Mouse (Mus musculus) neural tube, embryonic 15.5 days (tissue): ENCODE data around the gene Nodal. TPM values are rescaled to one million over a fixed set of nuclear protein-coding genes. Genes with fewer than 3 reads are reported as not detected.
"Not testable (repeated sequence)": the region's sequence is repeated elsewhere in the genome, so short reads cannot be mapped to it uniquely, and the experiment has no call there.

Source experiments
- ATAC-seq: fragments of 200-750 bp; cut with Nextera tagmentation; 2 replicates; pipeline ENCODE4 v1.8.0; 2017; ENCODE audit warnings: mild to moderate bottlenecking, moderate TSS enrichment, moderate library complexity; ENCODE audit not compliant: low FRiP score
- H3K27ac ChIP-seq: fragments of 300-500 bp; sonication (generic); replicated peaks from 2 replicates; pipeline ENCODE4 v1.5.1; 2015; ENCODE audit warnings: mild to moderate bottlenecking, inconsistent platforms
- H3K27me3 ChIP-seq: fragments of 300-500 bp; sonication (generic); replicated peaks from 2 replicates; pipeline ENCODE4 v1.6.1; 2015; ENCODE audit warnings: inconsistent platforms
- H3K36me3 ChIP-seq: fragments of 300-500 bp; sonication (generic); 2 replicates; pipeline ENCODE4 v1.6.1; 2015; ENCODE audit warnings: inconsistent platforms
- H3K4me1 ChIP-seq: fragments of 300-500 bp; sonication (generic); 2 replicates; pipeline ENCODE4 v1.6.1; 2015; ENCODE audit warnings: inconsistent platforms
- H3K4me2 ChIP-seq: fragments of 300-500 bp; sonication (generic); 2 replicates; pipeline ENCODE4 v1.6.1; 2015; ENCODE audit warnings: inconsistent platforms, mild to moderate bottlenecking, moderate library complexity
- H3K4me3 ChIP-seq: fragments of 300-500 bp; sonication (generic); replicated peaks from 2 replicates; pipeline ENCODE4 v1.5.1; 2015; ENCODE audit warnings: mild to moderate bottlenecking, inconsistent platforms
- H3K9ac ChIP-seq: fragments of 300-500 bp; sonication (generic); replicated peaks from 2 replicates; pipeline ENCODE4 v1.6.1; 2015; ENCODE audit warnings: mild to moderate bottlenecking, inconsistent platforms
- H3K9me3 ChIP-seq: fragments of 300-500 bp; sonication (generic); replicated peaks from 2 replicates; pipeline ENCODE4 v1.6.1; 2016; ENCODE audit warnings: inconsistent platforms
- WGBS: fragments of 180-500 bp; shearing (Covaris S2); methylation state at CpG from one replicate; pipeline ENCODE4 v1.1.7; 2015; ENCODE audit warnings: mixed read lengths; 5-methylcytosine and 5-hydroxymethylcytosine counted together
- polyA plus RNA-seq: library from polyadenylated mRNA; unstranded; fragments of >200 nt; fragmentation: Nextera tagmentation; extraction: Ambion mirVana; gene quantifications from 2 replicates; pipeline ENCODE4 v1.2.1, GENCODE M21; 2015

Nodal gene
- polyA plus RNA-seq, 1 experiment from 2014 or later: 0.23 TPM

DNA sequence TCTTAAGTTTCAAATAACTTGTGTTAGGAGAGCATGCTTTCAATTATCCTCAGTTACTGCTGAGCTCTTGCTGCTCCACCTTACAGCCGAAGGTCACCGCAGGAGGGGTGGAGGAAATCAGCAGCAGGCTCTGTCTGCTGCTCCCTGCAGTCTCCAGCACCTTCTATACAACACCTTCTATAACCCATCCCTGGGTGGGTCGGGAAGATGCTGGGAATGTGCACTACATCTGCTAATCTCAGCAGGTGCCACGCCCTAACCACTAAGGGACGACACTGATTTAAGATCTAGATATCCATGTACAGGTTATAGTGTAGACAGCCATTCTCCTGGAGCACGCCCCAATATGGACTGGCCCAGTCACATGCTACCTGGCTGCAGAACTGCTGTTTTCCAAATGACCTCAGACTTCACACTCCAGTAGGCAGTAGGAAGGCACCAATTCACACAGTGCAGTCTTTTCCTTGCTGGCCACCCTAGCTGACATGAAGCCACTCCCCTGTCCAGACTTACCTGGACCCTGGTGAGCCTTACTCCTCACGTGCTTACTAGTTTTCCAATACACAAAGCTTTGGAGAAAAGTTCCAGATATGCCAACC lies 22.5 kb downstream of the Nodal start:
- no peak overlapping the region for H3K4me3 ChIP-seq
- no peaks in the 10 kb centered on the region for H3K36me3 ChIP-seq
- no peak overlapping the region for H3K27ac ChIP-seq
- peaks cover 29% of the 10 kb centered on the region for H3K4me1 ChIP-seq
- no peaks in the 10 kb centered on the region for H3K27me3 ChIP-seq
- H3K4me2 ChIP-seq: no peak overlapping the region
- ATAC-seq: no peak; the same call in 1 of the 2 replicates
- no peak overlapping the region for H3K9ac ChIP-seq
- no peaks in the 10 kb centered on the region for H3K9me3 ChIP-seq
- 97% methylated on average over 7 of the region's 7 CpGs for WGBS

GRCm38 (mm10) chr10:61443456-61443855 lies 25.7 kb downstream of the Nodal start:
- no peak overlapping the region for H3K4me3 ChIP-seq
- H3K27me3 ChIP-seq: no peaks in the 10 kb centered on the region
- ATAC-seq: no peak
- peaks cover 57% of the 10 kb centered on the region for H3K4me1 ChIP-seq
- 0 out of 2 replicates have a peak overlapping the region, but pooled peaks have one; percentile 58 for H3K27ac ChIP-seq
- H3K9me3 ChIP-seq: no peaks in the 10 kb centered on the region
- H3K4me2 ChIP-seq: no peak overlapping the region
- WGBS: 47% methylated on average over 6 of the region's 6 CpGs
- H3K36me3 ChIP-seq: no peaks in the 10 kb centered on the region
- H3K9ac ChIP-seq: no peak overlapping the region

GRCm38 (mm10) chr10:61443876-61444275 lies 26.1 kb downstream of the Nodal start:
- Histone ChIP-seq H3K4me3 (no peak overlapping the region), H3K4me1 (peaks cover 61% of the 10 kb centered on the region), H3K27ac (0 out of 2 replicates have a peak overlapping the region, but pooled peaks have one; percentile 58), H3K4me2 (no peak overlapping the region), H3K9ac (no peak overlapping the region), H3K27me3 (no peaks in the 10 kb centered on the region), H3K9me3 (no peaks in the 10 kb centered on the region), H3K36me3 (no peaks in the 10 kb centered on the region)
- 84% methylated on average over 1 of the region's 1 CpGs for WGBS
- no peak for ATAC-seq

DNA sequence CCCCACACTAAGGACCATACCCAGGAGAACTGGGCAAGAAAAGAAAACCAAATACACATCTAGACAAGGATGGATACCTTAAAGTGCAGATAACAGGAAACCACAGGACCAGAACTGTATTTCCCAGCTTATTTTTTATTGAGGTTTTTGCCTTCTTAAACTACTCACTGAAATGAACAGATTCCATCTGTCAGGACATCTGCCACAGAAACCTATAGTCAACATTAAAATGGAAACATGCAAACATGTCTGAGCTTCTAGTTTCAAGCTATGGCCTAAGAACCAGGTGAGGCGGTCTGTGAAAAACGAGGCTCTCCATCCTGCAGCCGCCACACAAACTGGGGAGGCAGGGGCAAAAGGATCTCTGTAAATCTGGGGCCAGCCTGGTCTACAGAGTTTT lies 27.2 kb downstream of the Nodal start:
- Histone ChIP-seq H3K36me3 (no peaks in the 10 kb centered on the region), H3K4me1 (peaks cover 72% of the 10 kb centered on the region), H3K9ac (no peak overlapping the region), H3K4me3 (no peak overlapping the region), H3K4me2 (no peak overlapping the region), H3K9me3 (no peaks in the 10 kb centered on the region), H3K27me3 (no peaks in the 10 kb centered on the region), H3K27ac (no peak overlapping the region)
- WGBS: 77% methylated on average over 3 of the region's 3 CpGs
- no peak for ATAC-seq

DNA sequence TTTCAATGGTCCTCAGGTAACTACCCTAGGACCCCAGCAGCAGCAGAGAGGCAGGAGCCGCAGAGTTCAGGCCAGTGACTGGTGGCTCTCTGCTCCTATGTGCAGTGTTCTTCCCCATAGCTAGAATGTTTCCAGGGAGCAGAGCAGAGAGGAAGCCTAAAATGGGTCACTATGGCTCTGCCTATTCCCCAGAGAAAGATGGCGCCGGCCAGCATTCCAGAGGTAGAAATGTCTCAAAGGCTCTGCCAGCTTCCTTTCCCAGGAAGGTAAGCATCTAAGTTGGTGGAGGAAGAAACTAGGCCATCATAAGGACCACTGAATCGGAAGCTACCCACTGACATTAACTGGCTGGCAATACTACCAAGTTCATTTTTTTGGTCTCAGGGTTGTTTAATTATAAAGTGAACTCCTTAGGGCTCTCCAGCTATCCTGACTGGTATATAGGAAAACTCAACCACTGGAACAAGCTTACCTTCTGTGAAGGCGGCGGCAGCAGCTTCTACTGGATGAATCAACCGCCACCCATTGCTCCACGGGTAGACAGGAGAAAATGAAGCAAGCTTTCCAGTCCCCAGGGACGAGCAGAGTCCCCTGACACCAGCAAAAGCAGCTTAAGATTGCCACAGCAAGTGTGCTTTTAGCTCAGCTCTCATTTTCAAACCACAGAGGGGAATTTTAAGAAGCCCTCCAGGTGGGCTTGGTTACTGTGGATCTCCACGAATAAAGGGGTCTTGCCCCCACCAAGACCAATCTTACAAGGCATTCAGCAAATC lies 30.0 kb downstream of the Nodal start:
- Histone ChIP-seq H3K4me1 (peaks cover 86% of the 10 kb centered on the region), H3K9ac (0 out of 2 replicates have a peak overlapping the region, but pooled peaks have one; percentile 5), H3K36me3 (no peaks in the 10 kb centered on the region), H3K4me2 (peak overlapping the region; percentile 11; the same call in 1 of the 2 replicates), H3K27ac (peak overlapping the region; percentile 34; the same call in 1 of the 2 replicates), H3K27me3 (no peaks in the 10 kb centered on the region), H3K9me3 (no peaks in the 10 kb centered on the region), H3K4me3 (no peak overlapping the region)
- 74% methylated on average over 10 of the region's 10 CpGs for WGBS
- no peak for ATAC-seq

- 80% methylated on average over 3 of the region's 3 CpGs for WGBS
- Histone ChIP-seq H3K27ac (no peak overlapping the region), H3K9me3 (no peaks in the 10 kb centered on the region), H3K4me3 (no peak overlapping the region), H3K4me1 (peaks cover 75% of the 10 kb centered on the region), H3K27me3 (no peaks in the 10 kb centered on the region), H3K36me3 (no peaks in the 10 kb centered on the region), H3K9ac (no peak overlapping the region), H3K4me2 (0 out of 2 replicates have a peak overlapping the region, but pooled peaks have one; percentile 11)
- ATAC-seq: no peak
Observed at GRCm38 (mm10) chr10:61448834-61449233, 31.1 kb downstream of the Nodal start.

- Histone ChIP-seq H3K4me3 (peak overlapping the region; percentile 100), H3K4me1 (peaks cover 53% of the 10 kb centered on the region), H3K36me3 (no peaks in the 10 kb centered on the region), H3K4me2 (peak overlapping the region; percentile 74), H3K9me3 (no peaks in the 10 kb centered on the region), H3K9ac (peak overlapping the region; percentile 91), H3K27ac (peak overlapping the region; percentile 85), H3K27me3 (no peaks in the 10 kb centered on the region)
- ATAC-seq: no peak
- WGBS: 3% methylated on average over 8 of the region's 8 CpGs
Observed at GRCm38 (mm10) chr10:61451463-61451930, 33.7 kb downstream of the Nodal start.

- ATAC-seq: peak; percentile 64
- peak overlapping the region; percentile 74 for H3K4me2 ChIP-seq
- WGBS: under 1% methylated on average over 53 of the region's 62 CpGs
Observed at GRCm38 (mm10) chr10:61451931-61452617, 34.3 kb downstream of the Nodal start.

GRCm38 (mm10) chr10:61452645-61453044 lies 34.9 kb downstream of the Nodal start, which contains the start of gene Eif4ebp2:
Eif4ebp2 (minus strand) TSS chr10:61452661.
- H3K4me2 ChIP-seq: peak within 1 kb of the TSS; percentile 74
- WGBS: under 1% methylated on average over 33 of the region's 36 CpGs
- no peaks in the 10 kb centered on the region for H3K9me3 ChIP-seq
- peak; percentile 99 for ATAC-seq
- no peaks in the 10 kb centered on the region for H3K36me3 ChIP-seq
- H3K4me1 ChIP-seq: peaks cover 41% of the 10 kb centered on the region
- H3K27ac ChIP-seq: peak within 1 kb of the TSS; percentile 85
- H3K4me3 ChIP-seq: peak within 1 kb of the TSS; percentile 100
- no peaks in the 10 kb centered on the region for H3K27me3 ChIP-seq
- peak within 1 kb of the TSS; percentile 91 for H3K9ac ChIP-seq

More at GRCm38 (mm10) chr10:61451931-61452617, 34.3 kb downstream of the Nodal start:
- Histone ChIP-seq H3K4me3 (peak overlapping the region; percentile 100), H3K27ac (peak overlapping the region; percentile 85), H3K36me3 (no peaks in the 10 kb centered on the region), H3K9ac (peak overlapping the region; percentile 91), H3K9me3 (no peaks in the 10 kb centered on the region), H3K27me3 (no peaks in the 10 kb centered on the region), H3K4me1 (peaks cover 47% of the 10 kb centered on the region)

GRCm38 (mm10) chr10:61453171-61453570 lies 35.4 kb downstream of the Nodal start:
- WGBS: 67% methylated on average over 3 of the region's 3 CpGs
- peak overlapping the region; percentile 74; the same call in 1 of the 2 replicates for H3K4me2 ChIP-seq
- not testable (repeated sequence) for H3K9ac ChIP-seq, H3K27ac ChIP-seq, H3K9me3 ChIP-seq, H3K36me3 ChIP-seq, H3K27me3 ChIP-seq
- peaks cover 36% of the 10 kb centered on the region for H3K4me1 ChIP-seq
- ATAC-seq: peak; percentile 21; the same call in 1 of the 2 replicates
- peak overlapping the region; percentile 100; the same call in 1 of the 2 replicates for H3K4me3 ChIP-seq

DNA sequence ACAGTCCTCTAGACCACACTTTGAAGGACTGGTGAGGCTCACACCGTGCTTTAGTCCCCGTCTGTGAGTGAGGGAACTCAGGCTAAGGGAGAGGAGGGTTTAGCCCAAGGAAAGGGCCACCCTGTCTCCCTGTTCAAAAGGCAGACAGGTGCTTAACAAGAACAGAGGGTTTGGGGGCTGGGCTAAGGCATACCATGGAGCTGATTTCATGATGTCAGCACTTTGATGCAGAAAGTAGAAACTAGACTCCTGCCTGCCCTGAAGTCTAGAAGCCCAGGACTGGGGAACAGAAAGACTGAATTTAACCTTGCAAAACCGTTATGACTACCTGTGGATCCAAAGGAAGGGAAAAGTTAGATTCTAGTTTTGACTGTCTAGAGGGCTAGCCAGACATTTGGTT lies 39.4 kb downstream of the Nodal start:
- no peak for ATAC-seq
- no peak overlapping the region for H3K4me2 ChIP-seq
- no peak overlapping the region for H3K4me3 ChIP-seq
- no peak overlapping the region for H3K27ac ChIP-seq
- H3K9ac ChIP-seq: no peak overlapping the region
- no peaks in the 10 kb centered on the region for H3K36me3 ChIP-seq
- no peaks in the 10 kb centered on the region for H3K4me1 ChIP-seq
- no peaks in the 10 kb centered on the region for H3K9me3 ChIP-seq
- WGBS: 62% methylated on average over 3 of the region's 3 CpGs
- H3K27me3 ChIP-seq: no peaks in the 10 kb centered on the region
